Mouse (Mus musculus): Measurements from ENCODE around the gene Cacna2d3. TPM values are rescaled to one million over a fixed set of nuclear protein-coding genes. Genes with fewer than 3 reads are reported as not detected.

Cacna2d3 gene
- polyA plus RNA-seq, 1 experiment from 2014 or later, result 0.06 TPM

- in situ Hi-C loops (cut with MboI; ENCODE audit: low pct_unique_long_range_greater_than_20kb), result no loop called here
- CTCF ChIA-PET, result no interaction called here
- ATAC-seq, result no peak
- POLR2A ChIA-PET, result no interaction called here
- no peak for DNase-seq (ENCODE audit: low read depth, low spot score)
- H3K27me3 ChIP-seq, result no peaks in the 10 kb centered on the region
- TF ChIP-seq CTCF (IDR thresholded peaks at IDR 0.05), result no peak
Measured at GRCm38 (mm10) chr14:29323718-29324429, 397.8 kb downstream of the Cacna2d3 start.

GRCm38 (mm10) chr14:29313431-29313830, 408.2 kb downstream of the Cacna2d3 start:
- CTCF ChIA-PET, result no interaction called here
- DNase-seq (ENCODE audit: low read depth, low spot score) (no peak), ATAC-seq (no peak)
- POLR2A ChIA-PET, result interaction anchor here (1.0 kb wide), 1 partner anchor 9 kb away, joined by 3 read pairs; no protein-coding TSS in a partner anchor
- no peak for TF ChIP-seq CTCF (IDR thresholded peaks at IDR 0.05)
- no peaks in the 10 kb centered on the region for H3K27me3 ChIP-seq
- in situ Hi-C loops (cut with MboI; ENCODE audit: low pct_unique_long_range_greater_than_20kb), result no loop called here

- ChIA-PET CTCF (interaction anchor here (1.4 kb wide), 1 partner anchor 9 kb away, joined by 3 read pairs; no protein-coding TSS in a partner anchor), POLR2A (no interaction called here)
- no peaks in the 10 kb centered on the region for H3K27me3 ChIP-seq
- in situ Hi-C loops (cut with MboI; ENCODE audit: low pct_unique_long_range_greater_than_20kb), result no loop called here
- ATAC-seq (no peak), DNase-seq (ENCODE audit: low read depth, low spot score) (no peak)
- TF ChIP-seq CTCF (IDR thresholded peaks at IDR 0.05), result no peak
Measured at GRCm38 (mm10) chr14:29305623-29306022, 416.0 kb downstream of the Cacna2d3 start.

- DNase-seq (ENCODE audit: low read depth, low spot score) (no peak), ATAC-seq (no peak)
- in situ Hi-C loops (cut with MboI; ENCODE audit: low pct_unique_long_range_greater_than_20kb), result no loop called here
- peaks cover 8% of the 10 kb centered on the region for H3K27me3 ChIP-seq
- no peak for TF ChIP-seq CTCF (IDR thresholded peaks at IDR 0.05)
- CTCF ChIA-PET, result interaction anchor here (0.8 to 1.2 kb wide), 2 partner anchors 9 to 27 kb away, joined by 3 read pairs; no protein-coding TSS in a partner anchor
- POLR2A ChIA-PET, result no interaction called here
Measured at GRCm38 (mm10) chr14:29296185-29296754, 425.4 kb downstream of the Cacna2d3 start.

- in situ Hi-C loops (cut with MboI; ENCODE audit: low pct_unique_long_range_greater_than_20kb), result no loop called here
- no peak for ATAC-seq
- no peak for TF ChIP-seq CTCF (IDR thresholded peaks at IDR 0.05)
- POLR2A ChIA-PET, result interaction anchor here (0.7 kb wide), 1 partner anchor 1037 kb away, joined by 4 read pairs; no protein-coding TSS in a partner anchor
- CTCF ChIA-PET, result interaction anchor here (1.2 kb wide), 1 partner anchor 11 kb away, joined by 3 read pairs; no protein-coding TSS in a partner anchor
- no peaks in the 10 kb centered on the region for H3K27me3 ChIP-seq
- no peak for DNase-seq (ENCODE audit: low read depth, low spot score)
Measured at GRCm38 (mm10) chr14:29278901-29279300, 442.8 kb downstream of the Cacna2d3 start.

- no peak for TF ChIP-seq CTCF (IDR thresholded peaks at IDR 0.05)
- DNase-seq (ENCODE audit: low read depth, low spot score), result no peak
- no peaks in the 10 kb centered on the region for H3K27me3 ChIP-seq
- ATAC-seq, result no peak
- POLR2A ChIA-PET, result interaction anchor here (0.7 kb wide), 1 partner anchor 1038 kb away, joined by 4 read pairs; no protein-coding TSS in a partner anchor
- in situ Hi-C loops (cut with MboI; ENCODE audit: low pct_unique_long_range_greater_than_20kb), result no loop called here
- CTCF ChIA-PET, result no interaction called here
Measured at GRCm38 (mm10) chr14:29278401-29278800, 443.3 kb downstream of the Cacna2d3 start.

- no peak for DNase-seq (ENCODE audit: low read depth, low spot score)
- CTCF ChIA-PET, result no interaction called here
- in situ Hi-C loops (cut with MboI; ENCODE audit: low pct_unique_long_range_greater_than_20kb), result no loop called here
- ATAC-seq, result no peak
- POLR2A ChIA-PET, result no interaction called here
- TF ChIP-seq CTCF (IDR thresholded peaks at IDR 0.05), result no peak
- no peaks in the 10 kb centered on the region for H3K27me3 ChIP-seq
Measured at GRCm38 (mm10) chr14:29277701-29278100, 444.0 kb downstream of the Cacna2d3 start.

GRCm38 (mm10) chr14:29273890-29274289, 447.8 kb downstream of the Cacna2d3 start:
- DNase-seq (ENCODE audit: low read depth, low spot score) (no peak), ATAC-seq (no peak)
- ChIA-PET POLR2A (no interaction called here), CTCF (no interaction called here)
- TF ChIP-seq CTCF (IDR thresholded peaks at IDR 0.05), result no peak
- in situ Hi-C loops (cut with MboI; ENCODE audit: low pct_unique_long_range_greater_than_20kb), result no loop called here
- no peaks in the 10 kb centered on the region for H3K27me3 ChIP-seq

- TF ChIP-seq CTCF (IDR thresholded peaks at IDR 0.05), result no peak
- ChIA-PET CTCF (interaction anchor here (1.5 kb wide), 1 partner anchor 27 kb away, joined by 3 read pairs; no protein-coding TSS in a partner anchor), POLR2A (no interaction called here)
- ATAC-seq (no peak), DNase-seq (ENCODE audit: low read depth, low spot score) (no peak)
- H3K27me3 ChIP-seq, result no peaks in the 10 kb centered on the region
- in situ Hi-C loops (cut with MboI; ENCODE audit: low pct_unique_long_range_greater_than_20kb), result no loop called here
Measured at GRCm38 (mm10) chr14:29270541-29270940, 451.1 kb downstream of the Cacna2d3 start.

- no peak for TF ChIP-seq CTCF (IDR thresholded peaks at IDR 0.05)
- ATAC-seq (no peak), DNase-seq (ENCODE audit: low read depth, low spot score) (no peak)
- ChIA-PET POLR2A (no interaction called here), CTCF (interaction anchor here (0.7 to 1.5 kb wide), 2 partner anchors 26 to 27 kb away, joined by 3 read pairs; no protein-coding TSS in a partner anchor)
- no peaks in the 10 kb centered on the region for H3K27me3 ChIP-seq
- in situ Hi-C loops (cut with MboI; ENCODE audit: low pct_unique_long_range_greater_than_20kb), result no loop called here
Measured at GRCm38 (mm10) chr14:29269816-29270215, 451.8 kb downstream of the Cacna2d3 start.

GRCm38 (mm10) chr14:29268609-29269008, 453.1 kb downstream of the Cacna2d3 start:
- in situ Hi-C loops (cut with MboI; ENCODE audit: low pct_unique_long_range_greater_than_20kb), result no loop called here
- no peaks in the 10 kb centered on the region for H3K27me3 ChIP-seq
- DNase-seq (ENCODE audit: low read depth, low spot score) (peak; percentile 31), ATAC-seq (peak; percentile 35)
- ChIA-PET POLR2A (interaction anchor here (0.6 kb wide), 1 partner anchor 52 kb away, joined by 5 read pairs; no protein-coding TSS in a partner anchor), CTCF (no interaction called here)
- peak; percentile 8 for TF ChIP-seq CTCF (IDR thresholded peaks at IDR 0.05)
